Mouse (Mus musculus): ENCODE measurements around the gene Ccdc194.

Gene Ccdc194

DNA sequence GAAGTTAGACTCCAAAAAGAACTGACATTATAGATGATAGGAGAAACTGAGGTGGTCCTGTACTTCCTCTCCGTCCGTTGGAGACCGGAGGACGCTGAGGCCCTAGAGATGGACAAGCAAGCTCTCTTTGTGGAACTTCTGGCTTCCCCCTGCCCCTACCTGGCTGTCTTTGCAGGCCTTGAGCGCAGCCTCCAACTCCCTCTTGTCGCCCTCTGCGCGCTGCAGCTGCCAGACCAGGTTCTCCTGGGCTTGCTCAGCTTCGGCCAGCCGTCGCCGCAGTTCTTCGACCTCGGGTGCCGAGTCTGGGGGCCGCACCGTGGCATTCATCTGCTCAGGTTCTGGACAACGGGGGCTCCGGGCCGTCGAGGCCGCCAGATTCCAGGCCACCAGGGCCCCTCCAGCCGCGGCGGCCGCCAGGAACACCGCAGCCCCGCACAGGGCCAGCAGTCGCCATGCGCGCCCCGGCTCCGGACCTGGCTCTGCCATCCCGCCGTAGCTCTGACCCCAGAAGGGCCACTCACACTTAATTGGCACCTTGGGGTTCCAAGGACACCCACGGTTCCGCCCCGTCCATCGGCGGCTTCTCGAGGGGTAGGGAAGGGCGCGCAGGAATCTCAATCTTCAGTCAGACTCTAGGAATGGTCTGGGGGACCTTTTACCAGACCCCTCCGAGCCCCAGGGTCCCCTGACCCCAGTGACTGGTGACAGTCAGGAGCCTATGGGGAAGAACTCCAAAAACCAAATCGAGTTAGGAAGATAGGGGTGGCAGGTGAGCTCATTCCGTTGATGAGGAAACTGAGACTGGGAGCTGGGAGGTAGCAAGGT is at the start of gene Ccdc194:
Ccdc194 (minus strand) TSS at position 486 of the 825 bp plus-strand sequence.
- DNase-seq: no peak

DNA sequence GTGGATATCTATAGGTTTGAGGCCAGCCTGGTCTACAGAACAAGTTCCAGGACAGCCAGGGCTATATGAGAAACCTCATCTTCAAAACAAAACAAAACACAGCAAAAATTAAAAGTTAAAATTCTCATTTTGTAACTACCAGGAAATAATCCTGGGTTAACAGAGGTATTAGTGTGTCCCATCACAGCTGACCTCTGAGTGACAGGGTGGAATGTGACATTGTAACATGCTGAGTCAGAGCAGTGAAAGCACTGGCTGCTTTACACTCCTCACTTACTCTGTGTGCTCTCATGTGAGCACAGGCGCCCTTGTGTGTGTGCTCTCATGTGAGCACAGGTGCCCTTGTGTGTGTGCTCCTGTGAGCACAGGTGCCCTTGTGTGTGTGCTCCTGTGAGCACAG is 49.5 kb upstream of the Ccdc194 start:
- DNase-seq: no peak

DNA sequence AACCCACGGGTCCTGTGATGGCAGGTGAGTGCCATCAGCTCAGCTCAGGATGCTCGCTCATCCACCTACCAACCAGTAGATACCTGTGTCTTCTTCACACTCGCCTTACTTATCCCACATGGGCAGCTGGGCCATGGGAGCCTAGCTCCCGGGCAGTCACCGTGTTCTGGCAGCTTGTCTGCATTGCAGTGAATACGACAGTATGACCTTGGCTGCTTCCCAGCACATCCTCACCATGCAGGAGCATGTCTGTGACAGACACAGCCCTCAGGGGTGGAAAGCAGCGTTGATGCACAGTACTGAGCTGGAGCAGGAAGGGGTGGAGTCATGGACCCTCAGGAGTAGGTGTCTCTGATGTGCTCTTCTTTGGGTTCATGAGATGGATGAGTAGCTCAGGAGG is 48.9 kb upstream of the Ccdc194 start:
- no peak for DNase-seq

DNA sequence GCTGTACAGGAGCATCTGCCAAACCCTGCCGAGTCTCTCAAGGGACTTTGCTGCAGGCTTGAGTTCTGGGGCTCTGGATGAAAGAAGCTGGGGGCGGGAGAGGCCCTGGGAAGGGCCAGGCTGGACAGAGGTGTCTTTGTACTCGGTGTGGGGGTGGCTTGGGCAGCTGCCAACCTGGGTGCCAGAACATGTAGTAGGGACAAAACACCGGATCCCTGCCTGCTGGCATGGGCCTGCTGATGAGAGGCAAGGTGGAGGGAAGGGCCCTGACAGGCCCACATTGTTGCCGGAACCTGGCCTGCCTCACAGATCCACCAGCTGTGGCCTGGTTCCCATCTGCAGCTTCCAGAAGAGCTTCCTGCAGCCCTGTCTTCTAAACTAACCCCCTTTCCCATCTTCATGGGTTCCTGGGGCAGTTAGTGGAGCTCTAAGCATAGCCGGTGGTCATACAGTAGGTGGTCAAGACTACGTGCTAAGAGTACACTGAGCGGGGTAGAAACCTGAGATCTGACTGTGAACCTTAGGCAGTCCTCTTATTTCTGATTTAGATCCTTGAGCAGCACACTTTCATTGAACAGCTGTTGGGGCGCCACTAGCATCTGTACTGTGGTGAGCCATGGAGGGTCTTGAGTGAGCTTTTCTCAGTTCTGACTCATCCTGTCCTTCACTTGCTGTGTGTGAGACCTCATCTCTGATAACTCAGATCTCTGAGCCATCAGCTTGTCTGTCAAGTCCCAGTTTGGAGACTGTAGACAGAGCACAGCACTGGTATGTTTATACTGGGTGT is 47.5 kb upstream of the Ccdc194 start:
- peak; percentile 80 for DNase-seq

DNA sequence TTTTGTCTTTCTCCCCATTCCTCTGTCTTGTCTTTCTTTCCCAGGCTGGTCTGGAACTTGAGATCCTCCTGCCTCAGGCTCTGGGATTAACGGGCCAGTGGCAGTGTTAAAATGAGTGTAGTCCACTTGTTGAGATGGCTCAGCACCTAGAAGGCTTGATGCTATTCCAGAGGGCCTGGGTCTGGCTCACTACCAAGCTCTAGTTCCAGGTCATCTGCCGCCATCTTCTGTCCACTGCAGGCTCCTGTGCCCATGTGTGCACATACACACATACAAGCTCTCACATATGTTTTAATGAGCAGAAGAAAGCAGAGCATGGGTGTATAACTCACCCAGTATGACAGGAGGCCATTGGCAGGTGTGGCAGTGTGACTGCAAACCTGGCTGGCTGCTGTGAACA is 46.6 kb upstream of the Ccdc194 start:
- DNase-seq: no peak

DNA sequence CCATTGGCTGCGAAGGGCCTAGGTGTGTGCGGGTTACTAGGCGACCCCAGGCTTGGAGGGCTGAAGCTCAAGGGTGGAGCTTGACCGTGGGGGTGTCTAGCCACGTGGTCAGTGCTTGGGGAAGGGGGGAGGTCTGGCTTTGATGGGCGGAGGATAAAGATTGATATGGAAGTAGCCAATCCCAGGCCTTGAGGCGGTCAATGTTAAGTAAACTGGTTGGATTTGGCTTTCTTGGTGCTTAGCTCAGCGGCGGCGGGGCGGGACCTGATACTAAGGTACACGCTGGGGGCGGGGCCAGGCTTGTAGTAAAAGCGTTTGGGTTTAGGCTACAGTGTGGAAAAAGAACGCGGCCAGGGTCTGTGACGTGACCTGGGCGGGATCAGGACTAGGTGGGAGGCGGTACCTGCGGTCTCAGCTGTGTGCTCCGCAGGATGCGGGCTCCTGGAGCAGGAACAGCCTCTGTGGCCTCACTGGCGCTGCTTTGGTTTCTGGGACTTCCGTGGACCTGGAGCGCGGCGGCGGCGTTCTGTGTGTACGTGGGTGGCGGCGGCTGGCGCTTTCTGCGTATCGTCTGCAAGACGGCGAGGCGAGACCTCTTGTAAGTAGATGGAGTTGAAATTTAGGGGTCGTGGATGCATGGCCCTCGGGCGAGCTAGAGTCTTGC is 44.9 kb upstream of the Ccdc194 start:
- peak; percentile 99 for DNase-seq

DNA sequence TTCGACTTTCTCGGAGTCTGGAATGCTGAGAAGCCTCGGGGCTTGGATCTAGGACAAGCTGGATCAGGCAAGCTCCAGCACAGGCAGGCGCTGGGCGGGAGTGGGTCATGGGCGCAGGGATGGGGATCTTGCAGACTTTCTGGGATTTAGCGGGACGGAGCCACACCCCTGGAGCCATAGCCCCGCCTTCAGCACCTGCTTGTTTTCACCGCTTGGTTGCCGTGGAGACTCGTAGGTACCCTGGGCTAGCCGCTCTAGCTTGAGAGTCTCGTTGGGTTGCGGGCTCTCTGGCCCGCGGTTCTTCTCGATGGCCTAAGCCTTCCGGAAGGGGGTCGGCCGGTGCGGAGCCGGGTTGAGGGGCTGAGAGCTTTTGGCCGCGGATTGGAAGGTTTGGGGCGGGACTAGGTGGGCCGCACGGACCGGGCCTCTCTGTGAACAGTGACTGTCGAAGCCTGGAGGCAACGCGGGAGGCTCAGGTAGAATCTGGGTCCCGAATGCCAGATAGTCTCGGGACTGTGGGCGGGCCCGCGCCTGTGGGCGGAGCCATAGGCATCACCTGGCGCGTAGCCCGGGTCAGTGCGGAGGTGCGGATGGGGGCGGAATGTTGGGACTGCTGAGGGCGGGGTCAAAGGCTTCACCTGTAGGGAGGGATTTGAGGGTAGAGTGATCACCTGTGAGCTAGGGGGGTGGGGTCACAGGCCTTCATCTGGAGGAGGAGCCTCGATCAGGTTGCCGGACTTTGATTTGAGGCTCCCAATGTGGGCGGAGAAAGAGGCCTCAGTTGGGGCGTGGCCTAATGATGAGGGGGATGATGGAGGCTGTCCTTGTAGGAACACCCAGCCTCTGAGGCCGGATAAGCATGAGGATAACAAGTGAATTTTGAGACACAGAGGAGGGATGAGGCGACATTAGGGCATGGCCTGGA is 44.1 kb upstream of the Ccdc194 start:
- DNase-seq: peak; percentile 99

DNA sequence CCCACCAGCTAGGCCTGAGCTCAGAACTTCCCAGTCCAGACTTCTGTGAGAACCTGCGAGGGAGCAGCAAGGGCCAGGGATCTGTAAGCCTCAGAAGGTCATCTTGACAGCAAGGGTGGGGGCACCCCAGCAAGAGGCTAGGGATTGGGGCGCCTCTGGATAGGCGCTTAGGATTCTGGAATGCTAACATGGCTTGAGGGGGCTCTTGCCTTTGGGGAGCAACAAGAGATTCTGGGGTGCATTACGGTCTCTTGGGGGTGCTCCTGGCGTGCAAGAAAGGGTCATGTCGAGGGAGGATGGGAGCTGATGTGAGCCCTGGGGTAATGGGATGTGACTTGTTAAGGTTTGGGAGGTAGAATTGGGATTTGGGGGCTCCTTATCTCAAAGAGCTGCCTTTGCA is 43.4 kb upstream of the Ccdc194 start:
- no peak for DNase-seq

DNA sequence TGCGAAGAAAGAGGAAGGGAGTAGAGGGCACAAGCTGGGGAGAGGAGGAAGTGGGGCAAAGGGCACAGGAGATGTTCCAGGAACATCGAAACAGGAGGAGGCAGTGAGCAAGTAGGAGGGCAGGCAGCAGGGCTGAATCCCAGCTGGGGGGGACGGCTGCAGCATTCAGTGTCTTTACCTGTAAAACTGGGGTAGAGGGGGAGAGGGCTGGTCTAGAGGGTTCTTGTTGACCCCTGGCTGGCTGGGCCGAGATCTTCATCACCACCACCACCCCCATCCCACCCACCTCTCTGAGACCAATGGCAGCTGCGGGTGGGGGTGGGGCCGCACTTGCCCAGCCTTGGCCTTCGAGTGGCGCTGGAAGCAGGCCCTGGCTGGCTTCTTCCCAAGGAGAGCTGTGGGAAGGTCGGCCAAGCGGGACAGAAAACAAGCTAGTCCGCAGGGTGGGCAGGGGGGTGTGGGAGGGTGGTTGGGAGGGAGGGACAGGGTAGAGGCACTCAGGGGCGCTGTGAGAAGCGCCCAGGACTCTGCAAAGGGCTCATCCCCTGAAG is 43.0 kb upstream of the Ccdc194 start, which contains the start of gene Slc27a1:
Slc27a1 (plus strand) TSS at position 496 of the 551 bp plus-strand sequence.
- DNase-seq: peak; percentile 92

DNA sequence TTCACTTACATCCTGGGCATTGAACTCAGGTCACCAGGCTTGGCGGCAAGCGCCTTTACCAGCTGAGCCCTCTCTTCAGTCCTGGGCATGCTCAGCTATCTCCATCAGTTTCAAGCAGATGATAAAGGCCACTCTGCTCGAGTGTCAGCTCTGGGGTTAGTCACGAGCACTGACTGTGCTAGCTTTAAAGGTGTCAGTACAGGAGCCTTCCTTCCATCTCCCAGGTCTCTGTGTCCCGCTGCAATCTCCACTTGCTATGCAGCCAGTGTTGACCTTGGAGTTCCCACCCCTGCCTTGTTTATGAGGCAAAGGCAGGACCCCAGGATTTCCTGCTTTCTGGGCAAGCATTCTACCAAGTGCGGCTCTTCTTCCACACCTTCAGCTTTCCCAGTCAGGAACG is 42.1 kb upstream of the Ccdc194 start:
- DNase-seq: no peak

DNA sequence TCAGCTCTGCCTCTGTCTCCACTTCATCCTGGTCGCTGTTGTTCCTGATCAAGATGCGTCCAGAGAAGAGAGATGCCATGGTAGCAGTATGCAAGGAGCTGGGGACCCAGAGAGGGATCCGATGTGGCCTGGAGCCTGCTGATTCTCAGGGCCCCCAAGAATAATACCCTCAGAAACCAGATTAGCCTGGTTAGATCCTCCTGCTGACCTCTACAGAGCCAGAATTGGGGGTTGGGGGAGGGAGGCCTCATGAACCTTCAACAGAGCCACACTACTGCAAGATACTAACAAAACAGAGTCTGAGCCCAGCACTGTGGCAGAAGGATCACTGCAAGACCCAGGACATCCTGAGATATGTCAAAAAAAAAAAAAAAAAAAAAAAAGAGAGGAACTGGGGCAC is 41.0 kb upstream of the Ccdc194 start, which contains the start of gene Nxnl1:
Nxnl1 (minus strand) TSS at position 101 of the 400 bp plus-strand sequence.
- DNase-seq: no peak

DNA sequence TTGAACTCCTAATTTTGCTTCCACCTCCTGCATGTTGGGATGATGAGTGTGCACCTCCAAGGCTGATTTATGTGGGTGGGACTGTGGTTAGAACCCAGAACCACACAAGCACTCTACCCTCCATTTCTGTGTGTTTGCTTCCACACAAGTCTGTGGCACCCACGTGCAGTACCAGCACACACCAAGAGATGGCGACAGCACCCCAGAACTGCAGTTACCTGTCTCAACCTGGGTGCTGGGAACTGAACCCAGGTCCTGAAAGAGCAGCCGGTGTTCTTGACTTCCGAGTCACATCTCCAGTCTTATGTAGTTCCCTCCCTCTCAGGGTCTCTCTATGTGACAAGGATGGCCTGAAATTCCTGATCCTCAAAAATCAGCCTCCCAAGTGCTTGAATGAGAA is 38.5 kb upstream of the Ccdc194 start:
- no peak for DNase-seq

DNA sequence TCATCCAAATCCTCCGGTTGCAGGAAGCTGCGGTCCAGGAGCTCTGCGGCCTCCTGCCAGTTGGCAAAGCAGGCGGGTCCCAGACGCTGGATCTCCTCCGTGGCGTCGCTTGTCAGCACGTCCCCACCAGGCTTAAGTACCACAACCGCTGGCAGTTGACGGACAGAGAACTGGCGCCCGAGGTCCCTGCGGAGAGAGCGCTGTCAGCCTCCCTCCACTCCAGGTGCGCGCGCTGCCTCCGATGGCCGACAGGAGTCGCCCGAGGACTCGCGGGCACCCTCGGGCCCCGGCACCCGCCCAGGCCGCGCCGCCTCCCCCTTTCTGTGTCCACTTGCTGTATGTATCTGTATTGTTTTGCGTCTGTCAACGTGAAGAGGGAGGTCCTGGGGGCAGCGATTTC is 37.2 kb upstream of the Ccdc194 start:
- peak; percentile 69 for DNase-seq

DNA sequence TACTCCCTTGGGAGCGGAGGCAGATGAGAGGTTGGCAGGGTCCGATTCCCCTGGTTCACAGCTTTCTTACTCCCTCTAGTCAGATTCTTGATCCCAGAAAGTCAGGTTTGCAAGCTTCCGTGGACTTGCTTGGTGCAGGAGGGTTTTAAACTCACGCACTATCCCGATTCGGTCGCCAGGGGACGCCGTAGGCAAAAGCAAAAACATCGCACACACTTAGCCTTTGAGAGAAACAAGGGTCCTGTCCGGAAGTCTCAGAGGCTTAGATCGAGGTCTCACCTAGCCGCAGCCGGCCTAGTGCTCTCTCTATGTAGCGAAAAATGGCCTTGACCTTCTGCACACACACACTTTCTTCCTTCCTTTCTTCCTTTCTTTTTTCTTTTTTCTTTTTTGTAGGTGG is 35.9 kb upstream of the Ccdc194 start:
- DNase-seq: peak; percentile 52

DNA sequence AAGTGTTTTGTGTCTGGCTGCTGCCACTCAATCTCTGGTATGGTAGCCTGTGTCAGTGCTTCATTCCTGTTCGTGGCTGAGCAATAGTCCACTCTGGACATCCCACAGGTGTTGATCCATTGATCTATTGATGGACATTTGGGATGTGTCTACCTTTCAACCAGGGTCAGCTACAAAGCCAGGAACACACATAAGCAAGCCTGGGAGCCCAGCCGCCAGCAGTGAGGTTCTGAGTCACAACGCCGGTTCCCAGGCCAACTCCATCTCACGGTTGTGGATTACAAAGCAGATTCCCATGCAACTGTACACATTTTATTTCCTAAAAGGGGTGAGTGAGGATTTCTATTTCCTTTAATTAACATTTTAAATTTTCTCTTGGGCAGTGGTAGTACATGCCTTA is 35.3 kb upstream of the Ccdc194 start:
- no peak for DNase-seq

DNA sequence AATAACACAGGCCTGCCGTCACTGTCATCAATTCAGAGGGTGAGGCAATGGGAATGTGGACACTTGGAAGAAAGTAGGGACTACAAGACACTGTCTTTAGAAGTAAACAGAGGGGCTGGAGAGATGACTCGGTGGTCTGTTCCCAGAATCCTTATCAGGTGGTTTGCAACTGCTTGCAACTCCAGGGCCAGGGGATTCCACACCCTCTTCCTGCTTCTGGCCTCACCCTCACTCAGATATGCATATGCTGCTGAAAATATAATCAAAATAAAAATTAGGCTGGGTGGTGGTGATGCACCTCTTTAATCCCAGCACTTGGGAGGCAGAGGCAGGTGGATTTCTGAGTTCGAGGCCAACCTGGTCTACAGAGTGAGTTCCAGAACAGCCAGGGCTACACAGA is 34.6 kb upstream of the Ccdc194 start:
- DNase-seq: no peak

DNA sequence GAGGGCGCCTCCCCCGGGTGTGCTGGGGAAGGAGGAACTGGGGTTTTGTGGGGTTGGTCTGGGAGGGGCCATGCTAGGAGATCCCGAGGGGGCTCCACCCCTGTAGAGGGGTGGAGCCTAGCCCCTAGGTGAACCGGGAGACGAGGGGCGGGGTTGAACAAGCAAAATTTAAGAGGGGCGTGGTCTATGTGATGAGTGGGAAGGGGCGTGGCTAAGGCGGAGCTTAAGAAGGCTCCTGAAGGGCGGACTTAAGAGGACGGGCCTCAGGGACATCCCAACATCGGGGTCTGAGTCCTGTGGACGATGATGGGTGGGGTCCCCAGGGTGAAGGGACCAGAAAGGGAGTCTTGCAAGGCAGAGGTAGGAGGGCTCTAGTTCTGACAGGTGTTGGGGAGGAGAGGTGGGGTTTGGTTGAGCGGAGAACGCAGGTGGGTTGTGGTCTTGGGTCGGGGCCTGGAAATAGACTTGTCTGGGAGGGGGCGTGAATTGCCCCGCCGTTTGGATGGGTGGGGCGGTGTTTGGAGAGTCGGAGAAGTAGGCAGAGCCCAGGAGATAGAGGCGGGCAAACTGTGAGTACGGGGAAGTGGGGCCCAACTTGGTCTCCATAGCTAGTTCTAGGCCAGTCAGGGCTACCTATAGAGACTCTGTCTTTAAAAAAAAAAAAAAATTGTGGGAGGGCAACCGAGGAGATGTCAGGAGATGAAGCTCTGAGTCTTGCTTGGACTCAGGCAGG is 33.6 kb upstream of the Ccdc194 start:
- peak; percentile 87 for DNase-seq

DNA sequence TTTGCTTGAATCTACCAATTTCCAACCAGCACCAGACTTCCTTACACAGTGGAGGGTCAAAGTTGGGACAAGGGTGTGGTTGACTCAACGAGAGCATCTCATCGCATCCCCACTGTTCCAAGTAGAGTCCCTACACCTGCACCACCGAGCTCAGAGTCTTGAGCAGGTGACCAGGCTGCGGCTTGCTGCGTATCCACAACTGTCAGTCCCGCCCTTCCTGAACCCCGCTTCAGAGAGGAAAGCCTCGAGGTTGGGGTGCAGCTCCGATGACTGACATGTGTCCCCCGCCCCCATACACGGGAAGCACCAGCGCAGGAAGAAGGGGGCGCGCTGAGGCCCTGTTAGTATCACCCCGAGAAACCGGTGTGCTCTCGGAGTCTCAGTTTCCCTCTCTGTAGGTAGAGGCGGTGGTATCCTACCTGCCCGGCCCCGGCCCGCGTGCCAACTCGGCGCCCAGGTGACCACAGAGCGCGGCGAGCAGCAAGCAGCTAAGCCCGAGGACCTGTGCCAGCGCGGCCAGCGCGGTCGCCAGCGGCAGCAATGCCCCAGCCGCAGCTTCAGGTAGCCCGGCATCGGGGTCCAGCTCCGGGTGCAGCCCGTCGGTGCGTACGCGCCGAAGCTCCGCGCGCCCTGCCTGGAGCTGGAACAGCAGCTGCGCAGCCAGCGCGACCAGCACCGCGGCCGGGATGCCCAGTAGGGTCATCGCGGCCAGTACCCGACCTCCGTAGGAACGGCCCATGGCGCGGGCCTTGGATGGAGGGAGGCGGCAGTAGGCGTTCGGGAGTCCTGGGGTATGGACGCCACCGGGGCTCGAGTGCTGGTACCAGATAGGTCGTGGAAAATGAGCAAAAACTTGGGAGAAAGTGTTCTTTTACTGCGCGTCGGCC is 32.8 kb upstream of the Ccdc194 start, which contains the start of gene Tmem221:
Tmem221 (minus strand) TSS at position 801 of the 887 bp plus-strand sequence.
- no peak for DNase-seq

DNA sequence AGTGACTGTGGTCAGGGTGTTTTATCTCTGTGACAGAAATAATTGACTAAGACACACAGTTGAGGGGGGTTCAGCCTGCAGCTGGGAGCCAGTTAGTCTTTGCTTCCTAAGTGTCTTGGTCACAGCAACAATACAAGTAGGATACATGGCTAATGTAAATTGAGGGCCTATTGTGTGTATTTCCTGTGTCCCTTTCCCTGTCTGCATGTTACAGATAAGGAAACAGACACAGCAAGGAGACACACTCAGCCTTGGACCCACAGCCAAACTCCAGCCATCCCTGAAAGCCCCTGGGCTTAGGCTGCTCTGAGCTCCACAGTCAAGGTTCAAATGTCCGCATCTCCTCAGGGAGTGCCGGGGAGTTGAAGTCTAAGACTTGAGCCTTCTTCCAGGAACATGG is 29.1 kb upstream of the Ccdc194 start:
- DNase-seq: no peak

DNA sequence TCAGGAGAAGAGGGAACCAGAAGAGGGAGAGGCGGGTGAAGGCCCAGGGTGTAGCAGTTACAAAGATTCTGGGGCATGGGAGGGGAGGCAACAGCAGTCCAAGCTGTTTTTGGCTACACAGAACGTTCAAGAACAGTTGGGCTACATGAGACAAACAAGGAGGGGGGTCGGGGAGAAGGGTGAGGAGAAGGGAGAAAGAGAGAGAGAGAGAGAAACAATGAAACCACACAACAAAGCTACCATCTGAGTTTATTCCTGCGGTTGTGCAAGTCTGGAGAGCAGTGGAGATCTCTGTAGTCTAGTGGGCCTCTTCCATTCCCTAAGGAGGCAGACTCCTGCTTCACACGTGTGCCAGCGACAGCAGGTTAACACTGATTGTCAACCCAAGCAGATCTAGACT is 28.5 kb upstream of the Ccdc194 start:
- DNase-seq: no peak

Measured in kidney, adult 11 months (tissue).